Mouse (Mus musculus) kidney, adult 2 months (tissue): Measurements from ENCODE around the gene Aatk. TPM values are rescaled to one million over a fixed set of nuclear protein-coding genes. Genes with fewer than 3 reads are reported as not detected.

Experiments
- DNase-seq: peaks from one replicate; pipeline ENCODE4 v3.0.0; 2021
- H3K27ac ChIP-seq: fragments of 200-500 bp; 2 replicates; pipeline ENCODE4 v1.5.1; 2012; ENCODE audit warnings: low read depth, low read length, control low read depth, inconsistent platforms; ENCODE audit not compliant: insufficient read depth
- H3K27me3 ChIP-seq: fragments of 200-500 bp; replicated peaks from 2 replicates; pipeline ENCODE4 v1.6.1; 2012; ENCODE audit warnings: mild to moderate bottlenecking, moderate library complexity, low read length, inconsistent platforms; ENCODE audit not compliant: control insufficient read depth, insufficient read depth
- H3K36me3 ChIP-seq: fragments of 200-500 bp; 2 replicates; pipeline ENCODE4 v1.6.1; 2012; ENCODE audit warnings: mild to moderate bottlenecking, moderate library complexity, low read length, inconsistent platforms; ENCODE audit not compliant: control insufficient read depth, insufficient read depth
- H3K4me1 ChIP-seq: fragments of 200-500 bp; 2 replicates; pipeline ENCODE4 v1.6.1; 2011; ENCODE audit warnings: low read length; ENCODE audit not compliant: control insufficient read depth, insufficient read depth
- H3K4me3 ChIP-seq: fragments of 200-500 bp; 2 replicates; pipeline ENCODE4 v1.5.1; 2011; ENCODE audit warnings: mild to moderate bottlenecking, low read depth, low read length, control low read depth; ENCODE audit not compliant: insufficient read depth
- CTCF ChIP-seq: fragments of 200-500 bp; conservative IDR thresholded peaks from 2 replicates; pipeline ENCODE4 v1.5.1; 2011; ENCODE audit warnings: low read depth, mild to moderate bottlenecking, control low read depth, low read length, moderate library complexity, mixed read lengths; ENCODE audit not compliant: insufficient read depth, insufficient read length
- POLR2A ChIP-seq: fragments of 200-500 bp; IDR thresholded peaks from one replicate; pipeline ENCODE4 v1.6.1; 2011; ENCODE audit warnings: low read depth, low read length, control low read depth
- WGBS: fragments of 180-500 bp; shearing (Covaris S2); methylation state at CpG from one replicate; pipeline ENCODE4 v1.1.7; 2018; 5-methylcytosine and 5-hydroxymethylcytosine counted together
- polyA plus RNA-seq: library from polyadenylated mRNA; depleted of rRNA; stranded (reverse); fragments of >200 nt; gene quantifications from 2 replicates; pipeline ENCODE4 v1.2.3, GENCODE M21; 2012; rRNA removed

The Aatk gene
- polyA plus RNA-seq: 5.1 and 6.8 TPM in 2 replicates

DNA sequence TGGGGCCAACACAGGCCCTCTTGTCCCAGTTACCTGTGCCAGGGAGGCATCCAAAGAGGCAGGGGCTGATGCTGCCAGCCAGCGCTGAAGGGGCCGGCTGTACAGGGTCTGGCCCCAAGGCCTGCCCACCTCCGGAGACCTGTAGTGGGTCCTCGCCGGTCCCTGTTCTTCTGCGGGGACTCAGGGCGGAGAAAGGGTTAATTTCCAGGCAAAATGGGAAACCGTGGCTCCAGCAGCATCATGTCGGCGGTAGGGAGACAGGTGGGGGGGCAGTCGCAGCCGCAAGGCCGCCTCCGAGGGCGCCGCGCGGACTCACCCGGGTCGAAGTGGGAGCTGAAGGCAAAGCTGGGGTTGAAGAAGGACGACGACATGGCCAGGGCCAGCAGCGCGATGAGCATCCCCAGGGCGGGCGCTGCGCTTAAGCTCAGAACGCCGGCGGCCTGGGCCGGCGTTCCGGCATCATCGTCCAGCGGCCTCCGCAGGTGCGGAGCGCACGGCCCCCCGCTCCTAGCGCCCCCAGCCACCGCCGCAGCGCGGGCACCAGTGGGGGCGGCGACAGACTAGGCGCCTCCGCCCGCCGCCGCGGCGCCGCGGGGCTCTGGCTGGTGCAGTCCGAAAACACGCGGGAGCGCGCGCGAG lies at the start of gene Aatk:
Gene Aatk, minus strand, starts transcription at position 615 of the 639 bp plus-strand sequence.
- H3K4me3 ChIP-seq: peak within 1 kb of the TSS; percentile 50
- DNase-seq: no peak
- no peaks in the 10 kb centered on the region for H3K4me1 ChIP-seq
- TF ChIP-seq POLR2A (no peak), CTCF (no peak)
- 5% methylated on average over 63 of the region's 63 CpGs for WGBS
- H3K27ac ChIP-seq: no peak within 1 kb of the TSS
- no peaks in the 10 kb centered on the region for H3K27me3 ChIP-seq
- no peaks in the 10 kb centered on the region for H3K36me3 ChIP-seq

GRCm38 (mm10) chr11:120092817-120093591 lies 46.0 kb upstream of the Aatk start:
- no peaks in the 10 kb centered on the region for H3K27me3 ChIP-seq
- no peak overlapping the region for H3K27ac ChIP-seq
- DNase-seq: no peak
- WGBS: 77% methylated on average over 23 of the region's 23 CpGs
- TF ChIP-seq POLR2A (no peak), CTCF (no peak)
- peaks cover 2% of the 10 kb centered on the region; the same call in 1 of the 2 replicates for H3K4me1 ChIP-seq
- H3K36me3 ChIP-seq: no peaks in the 10 kb centered on the region
- no peak overlapping the region for H3K4me3 ChIP-seq

GRCm38 (mm10) chr11:120090661-120091060 lies 43.7 kb upstream of the Aatk start:
- Histone ChIP-seq H3K27me3 (no peaks in the 10 kb centered on the region), H3K4me3 (no peak overlapping the region), H3K27ac (no peak overlapping the region), H3K36me3 (no peaks in the 10 kb centered on the region), H3K4me1 (no peaks in the 10 kb centered on the region; the same call in none of the 2 replicates)
- 89% methylated on average over 4 of the region's 4 CpGs for WGBS
- no peak for TF ChIP-seq POLR2A
- no peak for TF ChIP-seq CTCF
- no peak for DNase-seq

DNA sequence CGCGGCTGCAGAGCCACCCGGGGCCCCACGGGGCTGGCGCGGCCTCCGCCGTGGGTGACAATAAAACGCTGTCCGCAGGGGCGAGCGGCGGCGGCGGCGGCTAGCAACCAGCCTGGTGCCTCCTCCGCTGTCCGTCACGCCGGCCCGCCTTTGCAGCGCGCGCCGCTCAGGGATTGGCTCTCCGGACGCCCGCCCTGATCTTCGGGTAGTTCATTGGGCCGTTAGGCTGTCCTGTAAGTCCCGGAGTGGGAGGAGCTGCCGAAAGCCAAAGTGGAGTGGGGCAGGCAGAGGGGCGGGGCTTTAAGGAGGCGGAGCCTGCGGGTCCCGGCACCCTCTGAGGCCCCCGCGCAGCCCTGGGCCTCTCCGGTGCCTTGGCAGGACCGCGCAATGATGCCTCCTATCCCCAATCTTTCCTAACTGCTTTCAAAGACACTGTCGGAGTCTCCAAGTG lies 39.8 kb upstream of the Aatk start, which contains the start of gene Cep131:
Gene Cep131, minus strand, starts transcription at position 126 of the 451 bp plus-strand sequence.
- Histone ChIP-seq H3K4me3 (peak within 1 kb of the TSS; percentile 89), H3K27me3 (no peaks in the 10 kb centered on the region), H3K36me3 (no peaks in the 10 kb centered on the region), H3K27ac (no peak within 1 kb of the TSS), H3K4me1 (no peaks in the 10 kb centered on the region; the same call in none of the 2 replicates)
- DNase-seq: peak; percentile 99
- 1% methylated on average over 41 of the region's 42 CpGs for WGBS
- TF ChIP-seq POLR2A: no peak
- TF ChIP-seq CTCF: no peak

- whole genome bisulfite sequencing: under 1% methylated on average over 25 of the region's 25 CpGs
Observed at GRCm38 (mm10) chr11:120085891-120086627, 39.1 kb upstream of the Aatk start.

GRCm38 (mm10) chr11:120080282-120080681 lies 33.3 kb upstream of the Aatk start:
- Histone ChIP-seq H3K27me3 (no peaks in the 10 kb centered on the region), H3K36me3 (no peaks in the 10 kb centered on the region), H3K27ac (no peak overlapping the region), H3K4me1 (no peaks in the 10 kb centered on the region), H3K4me3 (no peak overlapping the region)
- DNase-seq: no peak
- TF ChIP-seq CTCF (no peak), POLR2A (no peak)
- 83% methylated on average over 6 of the region's 6 CpGs for whole genome bisulfite sequencing

More at GRCm38 (mm10) chr11:120085891-120086627, 39.1 kb upstream of the Aatk start:
- TF ChIP-seq CTCF: no peak
- Histone ChIP-seq H3K27me3 (no peaks in the 10 kb centered on the region), H3K4me3 (peak overlapping the region; percentile 89), H3K36me3 (no peaks in the 10 kb centered on the region), H3K4me1 (no peaks in the 10 kb centered on the region; the same call in none of the 2 replicates), H3K27ac (no peak overlapping the region)
- peak; percentile 23 for DNase-seq
